Mouse (Mus musculus) gastrocnemius, postnatal 14 days (tissue): ENCODE measurements around the gene Gm20662. TPM values are rescaled to one million over a fixed set of nuclear protein-coding genes. Genes with fewer than 3 reads are reported as not detected.

Source experiments
- DNase-seq: peaks from one replicate; pipeline ENCODE4 v3.0.0; 2021; ENCODE audit warnings: mixed read lengths
- intact Hi-C: fragments of 180-260 bp; cut with DNase I; formaldehyde crosslinking; loops from one replicate; pipeline ENCODE4 v1.15.1; 2025; ENCODE audit warnings: low total_unique reads
- total RNA-seq, 2 experiments: library from RNA; stranded (reverse); gene quantifications; 2 replicates each; pipeline ENCODE4 v1.2.3; 2021

Gm20662 gene
- total RNA-seq, 2 experiments from 2014 or later = not detected

DNA sequence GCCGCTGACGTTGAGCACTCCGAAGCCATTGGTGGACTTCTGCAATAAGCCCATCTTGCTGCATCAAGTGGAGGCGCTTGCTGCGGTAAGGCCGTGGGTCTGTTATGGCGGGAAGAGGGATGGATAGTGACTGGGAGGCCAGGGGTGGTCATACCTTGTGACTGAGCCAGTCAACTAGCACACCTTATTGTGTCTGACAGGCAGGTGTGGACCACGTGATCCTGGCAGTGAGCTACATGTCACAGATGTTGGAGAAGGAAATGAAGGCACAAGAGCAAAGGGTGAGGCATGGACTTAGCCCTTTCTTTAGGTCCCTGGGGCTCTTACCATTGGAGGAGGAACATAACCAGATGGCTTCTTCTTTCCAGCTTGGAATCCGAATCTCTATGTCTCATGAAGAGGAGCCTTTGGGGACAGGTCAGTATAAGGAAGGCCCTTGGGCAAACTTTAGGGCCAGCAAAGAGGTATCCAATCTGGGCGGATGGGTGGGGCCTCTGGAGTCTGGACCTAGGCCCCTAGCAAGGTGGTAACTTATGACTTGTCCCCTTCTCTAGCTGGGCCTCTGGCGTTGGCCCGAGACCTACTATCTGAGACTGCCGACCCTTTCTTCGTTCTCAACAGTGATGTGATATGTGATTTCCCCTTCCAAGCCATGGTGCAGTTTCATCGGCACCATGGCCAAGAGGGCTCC lies 53.6 kb downstream of the Gm20662 start:
- DNase-seq = no peak
- intact Hi-C loops = no loop called here

DNA sequence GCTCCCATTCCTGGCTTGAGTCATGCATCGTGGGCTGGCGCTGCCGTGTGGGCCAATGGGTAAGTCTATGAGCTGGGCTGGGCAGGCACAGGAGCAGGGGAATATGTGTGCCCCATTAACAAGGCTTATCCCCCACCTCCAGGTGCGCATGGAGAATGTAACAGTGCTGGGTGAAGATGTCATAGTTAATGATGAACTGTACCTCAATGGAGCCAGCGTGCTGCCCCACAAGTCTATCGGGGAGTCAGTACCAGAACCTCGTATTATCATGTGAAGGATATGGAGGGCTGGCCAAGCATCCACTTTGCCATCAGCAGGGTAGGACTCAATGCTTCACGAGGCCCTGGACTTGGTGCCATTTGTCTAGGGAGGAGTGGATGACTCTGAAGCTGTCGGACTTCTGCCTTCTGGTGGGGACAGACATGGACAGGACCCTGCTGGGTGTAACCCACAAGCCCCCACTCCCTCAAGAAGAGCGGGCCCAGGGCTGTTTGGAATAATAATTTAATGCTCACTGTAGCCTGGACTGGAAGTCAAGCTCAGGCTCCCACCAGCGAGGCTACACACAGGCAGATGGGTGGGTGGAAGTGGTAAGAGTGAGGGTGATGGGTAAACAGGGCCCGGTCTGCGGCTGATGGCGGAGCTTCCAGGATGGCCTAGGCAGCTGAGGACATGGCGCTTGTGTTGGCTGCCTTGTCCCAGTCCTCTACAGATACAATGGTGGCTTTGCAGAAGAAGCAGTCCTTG lies 55.2 kb downstream of the Gm20662 start:
- DNase-seq = no peak
- intact Hi-C loops = no loop called here

DNA sequence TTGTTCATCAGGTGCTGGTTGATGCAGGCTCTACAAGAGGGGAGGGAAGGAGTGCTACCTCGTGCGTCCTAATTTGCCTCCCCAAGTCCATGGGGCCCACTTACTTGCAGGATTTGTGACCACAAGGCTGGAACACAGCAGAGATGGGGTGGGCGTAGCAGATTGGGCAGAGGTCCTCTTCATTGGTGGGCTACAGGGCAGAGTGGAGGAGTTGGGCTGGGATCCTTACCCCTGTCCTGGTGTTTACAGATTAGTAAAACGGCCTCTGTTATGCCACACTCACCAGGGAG lies 55.7 kb downstream of the Gm20662 start:
- DNase-seq = no peak
- intact Hi-C loops = no loop called here

DNA sequence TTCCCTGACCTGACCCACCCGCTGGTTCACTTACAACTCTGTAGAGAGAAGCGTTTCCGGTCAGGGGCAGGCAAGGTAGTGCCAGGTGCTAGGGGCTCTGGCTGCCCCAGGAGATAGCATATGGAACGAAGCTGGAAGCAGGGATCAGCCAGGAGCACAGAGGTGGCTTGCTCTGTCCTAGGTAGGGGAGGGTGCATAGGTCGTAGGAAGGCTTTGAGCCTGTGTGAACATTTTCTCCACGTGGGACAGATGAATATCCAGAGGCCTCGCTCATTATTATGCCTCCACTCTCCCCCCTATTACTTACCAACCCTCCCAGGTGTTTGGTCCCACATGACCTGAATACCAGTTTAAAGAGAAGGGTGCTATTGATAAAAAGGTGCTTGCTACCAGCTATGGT lies 56.3 kb downstream of the Gm20662 start:
- intact Hi-C loops = no loop called here

DNA sequence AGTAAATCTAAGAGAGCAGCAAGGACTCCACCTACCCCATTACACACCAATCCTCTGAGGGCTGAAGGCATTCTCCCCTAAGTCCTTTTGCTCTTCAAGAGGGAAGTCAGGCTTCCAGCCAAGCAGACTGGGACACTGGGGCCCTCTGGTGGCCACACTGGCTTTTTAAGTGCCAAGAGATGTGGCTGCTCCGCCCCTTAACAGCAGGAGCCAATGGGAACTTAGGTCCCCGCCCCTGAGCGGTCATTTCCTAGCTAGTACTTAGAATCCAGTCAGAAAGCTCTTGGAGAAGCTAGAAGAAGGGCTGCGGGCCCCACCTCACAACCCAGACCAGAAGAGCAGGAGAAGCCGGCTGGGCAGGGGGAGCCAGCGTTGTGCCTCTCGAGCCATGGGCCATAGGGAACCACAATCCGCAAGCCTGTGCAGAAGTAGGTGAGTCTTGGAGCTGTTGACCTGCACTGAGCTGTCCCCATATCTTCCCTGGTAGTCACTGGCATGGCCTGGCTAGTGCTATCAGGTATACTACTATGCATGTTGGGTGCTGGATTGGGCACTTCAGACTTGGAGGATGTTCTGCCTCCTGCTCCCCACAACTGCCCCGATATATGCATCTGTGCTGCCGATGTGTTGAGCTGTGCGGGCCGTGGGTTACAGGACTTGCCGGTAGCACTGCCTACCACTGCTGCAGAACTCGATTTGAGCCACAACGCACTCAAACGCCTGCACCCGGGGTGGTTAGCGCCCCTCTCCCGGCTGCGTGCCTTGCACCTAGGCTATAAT lies 56.9 kb downstream of the Gm20662 start, which contains the start of gene Amigo3:
Gene Amigo3, plus strand, starts transcription at position 275 of the 780 bp plus-strand sequence.
- intact Hi-C loops = no loop called here
- peak; percentile 95 for DNase-seq

More for the DNA sequence above, 56.3 kb downstream of the Gm20662 start:
- DNase-seq = no peak

DNA sequence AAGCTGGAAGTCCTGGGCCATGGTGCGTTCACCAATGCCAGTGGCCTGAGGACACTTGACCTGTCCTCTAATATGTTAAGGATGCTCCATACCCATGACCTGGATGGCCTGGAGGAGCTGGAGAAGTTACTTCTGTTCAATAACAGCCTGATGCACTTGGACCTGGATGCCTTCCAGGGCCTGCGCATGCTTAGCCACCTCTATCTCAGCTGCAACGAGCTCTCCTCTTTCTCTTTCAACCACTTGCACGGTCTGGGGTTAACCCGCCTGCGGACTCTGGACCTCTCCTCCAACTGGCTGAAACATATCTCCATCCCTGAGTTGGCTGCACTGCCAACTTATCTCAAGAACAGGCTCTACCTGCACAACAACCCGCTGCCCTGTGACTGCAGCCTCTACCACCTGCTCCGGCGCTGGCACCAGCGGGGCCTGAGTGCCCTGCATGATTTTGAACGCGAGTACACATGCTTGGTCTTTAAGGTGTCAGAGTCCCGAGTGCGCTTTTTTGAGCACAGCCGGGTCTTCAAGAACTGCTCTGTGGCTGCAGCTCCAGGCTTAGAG lies 57.6 kb downstream of the Gm20662 start:
- no peak for DNase-seq
- intact Hi-C loops = no loop called here

DNA sequence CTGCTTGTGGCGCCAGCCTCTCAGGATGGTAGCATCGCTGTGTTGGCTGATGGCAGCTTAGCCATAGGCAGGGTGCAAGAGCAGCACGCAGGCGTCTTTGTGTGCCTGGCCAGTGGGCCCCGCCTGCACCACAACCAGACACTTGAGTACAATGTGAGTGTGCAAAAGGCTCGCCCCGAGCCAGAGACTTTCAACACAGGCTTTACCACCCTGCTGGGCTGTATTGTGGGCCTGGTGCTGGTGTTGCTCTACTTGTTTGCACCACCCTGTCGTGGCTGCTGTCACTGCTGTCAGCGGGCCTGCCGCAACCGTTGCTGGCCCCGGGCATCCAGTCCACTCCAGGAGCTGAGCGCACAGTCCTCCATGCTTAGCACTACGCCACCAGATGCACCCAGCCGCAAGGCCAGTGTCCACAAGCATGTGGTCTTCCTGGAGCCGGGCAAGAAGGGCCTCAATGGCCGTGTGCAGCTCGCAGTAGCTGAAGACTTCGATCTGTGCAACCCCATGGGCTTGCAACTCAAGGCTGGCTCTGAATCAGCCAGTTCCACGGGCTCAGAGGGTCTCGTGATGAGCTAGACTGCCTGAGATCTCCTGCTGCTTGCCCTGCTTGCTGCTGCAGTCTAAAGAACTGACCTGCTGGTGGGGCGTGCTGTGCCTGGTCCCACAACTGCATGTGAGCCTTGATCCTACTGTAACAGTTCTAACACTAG lies 58.3 kb downstream of the Gm20662 start:
- no peak for DNase-seq

DNA sequence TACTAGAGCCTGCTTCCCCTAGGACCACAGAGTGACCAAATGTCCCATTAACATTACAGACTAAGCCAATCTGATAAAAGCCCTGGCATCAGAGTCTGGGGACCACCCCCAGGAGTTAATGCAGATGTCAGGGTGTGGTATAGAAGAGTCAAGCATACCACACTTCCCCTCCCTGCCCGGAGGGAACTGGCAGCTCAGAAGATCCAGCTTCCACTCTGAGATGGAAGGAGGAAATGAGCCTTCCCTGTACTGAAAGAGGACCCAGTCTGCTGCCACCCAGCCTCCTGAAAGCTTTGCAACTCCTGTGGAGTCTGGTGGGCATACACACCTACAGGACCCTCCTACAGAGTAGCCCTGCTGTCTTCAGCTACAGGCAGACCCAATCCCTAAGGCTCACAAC lies 58.9 kb downstream of the Gm20662 start:
- intact Hi-C loops = no loop called here
- no peak for DNase-seq

More for the DNA sequence above, 58.3 kb downstream of the Gm20662 start:
- intact Hi-C loops = no loop called here

DNA sequence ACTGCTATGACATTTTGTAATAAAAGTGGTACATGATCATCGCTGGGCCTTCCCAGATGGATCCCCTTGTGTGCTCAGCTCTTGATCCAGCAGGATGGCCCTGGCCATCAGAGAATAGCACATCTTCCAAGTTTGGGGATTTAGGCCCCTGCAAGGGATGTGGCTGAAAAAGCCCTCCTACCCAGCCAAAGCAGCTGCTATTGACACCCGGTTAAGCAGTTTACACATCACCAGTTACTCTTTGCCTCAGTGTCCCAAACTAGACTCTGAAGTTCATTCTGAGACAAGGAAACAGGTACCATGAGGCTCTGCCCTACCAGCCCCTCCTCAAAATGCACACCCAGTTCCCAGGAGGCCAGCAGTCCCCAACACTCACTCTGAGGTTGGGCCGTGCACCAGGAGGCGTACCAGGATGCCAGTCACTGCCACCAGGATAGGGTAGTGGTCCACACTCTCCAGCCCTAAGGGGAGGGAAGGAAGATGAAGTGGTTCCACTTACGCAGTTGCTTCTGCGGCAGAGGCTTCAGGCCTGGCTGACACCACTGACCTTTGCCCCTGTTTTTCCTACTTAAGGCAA lies 59.6 kb downstream of the Gm20662 start:
- intact Hi-C loops = no loop called here

DNA sequence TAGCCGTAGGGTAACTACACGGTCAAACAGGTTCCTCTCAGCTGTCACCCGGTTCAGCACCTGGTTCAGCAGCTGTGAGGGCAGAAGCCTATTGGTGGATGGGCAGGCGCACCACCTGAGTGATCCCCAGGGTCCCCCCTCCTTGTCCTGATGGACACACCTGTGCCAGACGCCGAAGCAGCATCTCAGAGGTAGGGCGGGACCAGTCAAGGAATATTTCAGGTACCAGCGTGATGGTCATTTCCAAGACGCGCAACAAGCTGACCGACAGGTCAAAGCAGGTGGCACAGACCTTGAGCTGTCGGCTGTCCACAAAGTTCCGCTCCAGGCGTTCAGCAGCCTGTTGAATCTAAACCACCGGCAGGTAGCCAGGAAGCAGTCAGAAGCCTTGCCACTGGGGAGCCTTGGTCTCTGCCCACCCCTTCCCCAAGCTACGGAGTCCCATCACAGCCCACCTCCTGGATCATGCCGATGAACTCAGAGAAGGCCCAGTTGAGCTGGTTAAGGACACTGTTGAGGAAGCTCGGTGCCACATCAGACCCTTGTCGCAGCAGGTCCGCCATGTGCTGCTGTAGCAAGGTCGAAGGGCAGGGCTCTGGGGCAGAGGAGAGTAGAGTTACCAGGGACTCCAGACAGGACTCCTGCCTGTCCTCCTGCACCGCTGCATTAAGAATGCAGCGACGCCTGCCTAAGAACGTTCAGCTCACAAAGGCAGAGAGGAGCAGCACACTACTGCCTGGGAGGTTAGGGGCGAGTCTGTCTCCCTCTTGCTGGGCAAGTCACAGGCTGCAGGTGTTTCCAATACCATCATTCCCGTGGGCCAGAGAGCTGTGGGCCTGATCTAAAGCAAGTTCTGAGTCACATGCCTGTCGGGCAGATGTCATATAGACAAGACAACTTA lies 60.5 kb downstream of the Gm20662 start:
- intact Hi-C loops = no loop called here
- no peak for DNase-seq

More for the DNA sequence above, 59.6 kb downstream of the Gm20662 start:
- no peak for DNase-seq

DNA sequence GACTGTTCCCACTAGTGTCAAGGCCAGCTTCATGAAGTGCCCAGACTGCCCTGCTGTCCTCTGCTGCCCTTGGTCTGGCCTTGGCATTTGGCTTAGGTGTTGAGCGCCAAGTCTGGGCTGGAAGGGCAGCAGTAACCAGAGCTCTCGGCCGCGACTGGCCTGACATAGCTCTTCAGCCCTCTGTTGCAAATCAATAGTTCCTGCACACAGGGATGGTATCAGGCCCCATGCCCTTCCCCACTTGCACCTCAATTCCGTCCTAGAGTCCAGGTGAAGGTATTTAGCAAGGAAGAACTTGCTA lies 61.1 kb downstream of the Gm20662 start:
- intact Hi-C loops = no loop called here
- peak; percentile 71 for DNase-seq

DNA sequence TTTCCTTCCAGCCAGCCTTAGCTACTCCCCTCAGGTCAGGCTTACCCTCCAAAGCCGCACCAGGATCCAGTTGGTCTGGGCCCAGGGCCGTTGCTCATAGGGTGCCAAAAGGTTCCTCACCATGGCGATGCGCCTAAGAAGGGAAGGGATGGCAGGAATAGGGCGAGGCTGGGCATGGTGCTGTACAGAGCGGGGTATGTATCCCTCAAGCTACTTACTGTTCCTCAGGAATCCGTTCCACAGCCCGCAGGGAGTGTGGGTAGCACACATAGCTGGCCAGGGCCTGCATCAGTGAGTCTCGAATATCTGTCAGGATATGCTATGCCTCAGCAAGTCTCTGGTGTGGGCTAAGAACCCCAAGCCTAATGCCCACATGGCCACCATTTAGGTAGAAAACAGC lies 62.1 kb downstream of the Gm20662 start:
- peak; percentile 12 for DNase-seq
- intact Hi-C loops = no loop called here

DNA sequence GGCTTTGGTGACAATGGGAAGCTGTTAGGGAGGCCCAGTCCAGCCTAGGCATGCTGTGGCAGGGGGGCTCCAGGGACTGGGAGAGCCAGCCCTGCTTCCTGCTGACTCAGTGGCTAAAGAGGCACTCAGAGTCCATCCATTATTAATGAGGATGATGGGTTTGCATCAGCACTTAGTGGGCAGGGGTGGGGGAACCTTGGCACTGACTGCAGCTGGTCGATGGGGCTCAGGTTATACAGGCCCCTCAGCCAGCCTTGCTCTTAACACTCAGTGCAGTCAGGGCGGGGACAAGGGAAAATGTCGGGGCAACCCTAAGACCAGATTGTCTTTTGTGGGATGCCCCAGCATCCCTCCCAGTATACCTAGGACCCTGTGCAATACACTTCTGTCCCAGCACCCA lies 66.0 kb downstream of the Gm20662 start:
- intact Hi-C loops = loop anchor here (5.0 kb wide), 1 partner anchor 95 kb away; no protein-coding TSS in a partner anchor
- DNase-seq = no peak

DNA sequence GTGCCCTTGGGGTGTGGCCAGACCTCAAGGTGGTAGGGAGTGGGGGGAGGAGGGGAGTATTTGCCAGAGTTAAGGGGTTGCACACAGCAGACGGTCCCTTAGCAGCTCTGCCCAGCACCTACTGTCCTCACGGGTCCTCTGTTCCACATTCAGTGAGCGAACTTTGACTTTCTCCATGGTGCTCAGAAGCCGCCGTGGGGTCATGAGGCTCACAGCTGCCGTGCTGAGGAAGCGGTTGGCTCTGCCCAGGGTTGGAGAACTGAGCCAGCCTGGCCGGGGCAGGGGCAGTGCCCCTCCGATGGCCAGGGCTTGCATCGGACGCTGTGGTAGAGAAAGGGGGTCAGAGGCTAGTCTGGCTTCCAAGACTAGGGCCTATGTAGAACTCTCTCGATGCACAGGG lies 67.2 kb downstream of the Gm20662 start:
- intact Hi-C loops = loop anchor here (5.0 kb wide), 1 partner anchor 96 kb away; no protein-coding TSS in a partner anchor
- no peak for DNase-seq

DNA sequence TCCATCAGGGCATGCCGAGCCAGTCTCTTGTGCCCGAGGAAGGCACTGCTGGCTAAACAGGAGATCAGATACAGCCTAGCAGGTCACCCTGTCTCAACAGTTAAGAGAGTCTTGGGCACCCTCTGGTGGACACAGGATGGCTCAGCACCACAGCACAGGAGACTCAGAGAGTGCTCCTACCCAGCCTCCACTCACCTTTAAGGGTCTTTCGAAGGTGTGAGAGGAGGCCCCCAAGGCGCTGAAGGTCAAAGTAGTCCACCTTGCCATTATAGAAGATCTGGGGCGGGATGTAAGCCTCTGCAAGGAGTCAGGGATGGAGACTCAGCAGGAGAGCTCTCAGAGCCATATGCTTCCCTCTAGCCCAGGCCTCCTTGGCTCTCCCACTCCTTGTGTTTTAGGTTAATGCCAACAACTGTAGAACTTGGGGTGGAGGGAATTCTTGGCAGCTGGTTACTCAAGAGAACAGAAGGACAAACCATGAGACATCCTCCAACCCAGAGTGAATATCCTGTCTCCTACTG lies 69.4 kb downstream of the Gm20662 start:
- peak; percentile 71 for DNase-seq
- intact Hi-C loops = loop anchor here (5.0 kb wide), 1 partner anchor 163 kb away; no protein-coding TSS in a partner anchor

DNA sequence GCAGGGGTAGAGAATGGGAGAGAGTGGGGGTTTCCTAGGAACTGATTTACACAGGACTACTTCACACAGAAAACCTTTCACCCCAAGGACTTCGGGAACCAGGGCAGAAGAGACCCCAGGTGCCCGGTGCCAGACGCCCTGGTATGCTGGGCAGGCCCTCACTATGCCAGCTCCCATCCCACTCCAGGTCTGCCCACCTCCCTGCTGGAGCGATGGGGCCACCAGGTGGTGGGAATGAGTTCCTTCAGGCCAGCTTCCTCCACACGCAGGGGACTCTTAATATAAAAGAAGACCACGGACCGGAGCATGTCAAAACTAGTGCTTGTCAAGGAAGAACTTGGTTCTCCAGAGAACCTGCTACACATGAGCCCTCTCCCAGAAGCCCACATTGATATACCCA lies 71.0 kb downstream of the Gm20662 start:
- intact Hi-C loops = loop anchor here (5.0 kb wide), 1 partner anchor 165 kb away; no protein-coding TSS in a partner anchor
- no peak for DNase-seq

DNA sequence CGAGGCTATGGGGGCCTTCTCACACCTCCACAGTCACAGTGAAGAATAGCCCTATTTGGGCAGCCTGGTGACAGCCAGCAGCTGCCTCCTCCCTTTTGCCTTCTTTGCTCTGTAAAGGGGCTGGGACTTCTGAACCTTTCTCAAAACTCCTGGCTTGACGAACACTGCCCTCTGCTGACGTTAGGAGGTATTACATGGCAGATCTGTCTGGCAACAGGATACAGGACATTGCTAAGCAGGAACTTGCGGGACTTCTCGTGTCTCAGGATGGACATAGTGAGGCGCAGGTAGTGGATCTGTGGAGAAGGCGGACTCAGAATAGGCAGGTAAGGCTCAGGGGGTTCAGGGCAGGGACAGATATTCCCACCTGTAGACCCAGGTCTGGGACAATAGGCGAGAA lies 71.8 kb downstream of the Gm20662 start:
- DNase-seq = peak; percentile 78
- intact Hi-C loops = loop anchor here (5.0 kb wide), 1 partner anchor 166 kb away; no protein-coding TSS in a partner anchor

DNA sequence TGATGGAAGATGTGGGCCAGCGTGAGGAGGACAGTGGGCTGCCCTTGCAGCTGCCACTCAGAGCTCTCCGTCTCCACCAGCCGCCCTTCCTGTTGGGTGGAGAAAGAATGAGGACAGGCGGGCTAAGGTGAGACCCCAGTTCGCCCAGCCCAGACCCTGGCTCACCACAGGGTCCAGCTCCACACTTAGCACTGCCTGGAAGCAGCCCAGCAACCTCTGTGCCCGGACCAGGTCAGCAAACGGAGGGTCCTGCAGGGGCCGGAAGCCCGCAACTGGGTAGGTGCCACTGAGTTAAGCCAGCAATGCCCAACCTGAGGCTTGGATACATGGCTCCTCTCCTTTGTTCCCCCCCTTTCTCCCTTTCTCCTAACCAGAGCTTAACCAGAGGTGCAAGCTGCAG lies 72.9 kb downstream of the Gm20662 start:
- intact Hi-C loops = loop anchor here (5.0 kb wide), 1 partner anchor 167 kb away; no protein-coding TSS in a partner anchor
- no peak for DNase-seq
